Mouse (Mus musculus): ENCODE measurements at regions not wholly inside any gene's neighbourhood (a gene's known extent, or its start where the extent isn't known, plus 50 kb on each side); places are given as distances from the start of the nearest gene placed in this dataset.

DNA sequence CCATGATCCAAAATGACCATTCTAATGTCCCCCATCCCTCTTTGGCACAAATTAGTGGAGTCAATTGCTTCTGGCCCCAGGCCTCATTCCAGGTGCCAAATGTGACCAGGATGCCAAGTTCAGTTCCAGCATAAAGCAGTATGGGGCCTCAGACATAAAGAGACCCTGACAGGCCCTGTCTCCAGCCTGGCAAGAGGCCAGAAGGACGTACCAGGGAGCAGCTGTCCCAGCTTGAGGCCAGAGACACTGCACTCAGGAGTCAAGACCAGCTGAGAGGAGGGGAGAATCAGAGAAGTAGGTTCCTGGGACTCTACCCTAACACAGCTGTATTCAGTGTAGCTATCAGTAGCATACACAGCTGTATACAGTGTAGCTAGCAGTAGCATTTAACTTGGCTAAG is 341.1 kb downstream of the Cdh26 start:
- no peak for TF ChIP-seq POLR2A (IDR thresholded peaks at IDR 0.05; ENCODE audit: insufficient read depth, low read depth, low read length)
- no peak for TF ChIP-seq CTCF (IDR thresholded peaks at IDR 0.05; ENCODE audit: insufficient read depth, low read depth, low read length)
- 43% methylated on average over 1 of the region's 1 CpGs for WGBS
- no peak overlapping the region for H3K27ac ChIP-seq (ENCODE audit: insufficient read depth, low read depth, low read length)
- H3K4me1 ChIP-seq (ENCODE audit: control insufficient read depth, insufficient read depth, low read length), result no peaks in the 10 kb centered on the region
- H3K4me3 ChIP-seq (ENCODE audit: insufficient read depth, low read depth, low read length), result no peak overlapping the region

GRCm38 (mm10) chr2:178771881-178772280 is 341.6 kb downstream of the Cdh26 start:
- no peak for TF ChIP-seq CTCF (IDR thresholded peaks at IDR 0.05; ENCODE audit: insufficient read depth, low read depth, low read length)
- no peak for TF ChIP-seq POLR2A (IDR thresholded peaks at IDR 0.05; ENCODE audit: insufficient read depth, low read depth, low read length)
- 92% methylated on average over 3 of the region's 3 CpGs for WGBS
- no peak overlapping the region for H3K4me3 ChIP-seq (ENCODE audit: insufficient read depth, low read depth, low read length)
- no peak overlapping the region for H3K27ac ChIP-seq (ENCODE audit: insufficient read depth, low read depth, low read length)
- no peaks in the 10 kb centered on the region for H3K4me1 ChIP-seq (ENCODE audit: control insufficient read depth, insufficient read depth, low read length)

DNA sequence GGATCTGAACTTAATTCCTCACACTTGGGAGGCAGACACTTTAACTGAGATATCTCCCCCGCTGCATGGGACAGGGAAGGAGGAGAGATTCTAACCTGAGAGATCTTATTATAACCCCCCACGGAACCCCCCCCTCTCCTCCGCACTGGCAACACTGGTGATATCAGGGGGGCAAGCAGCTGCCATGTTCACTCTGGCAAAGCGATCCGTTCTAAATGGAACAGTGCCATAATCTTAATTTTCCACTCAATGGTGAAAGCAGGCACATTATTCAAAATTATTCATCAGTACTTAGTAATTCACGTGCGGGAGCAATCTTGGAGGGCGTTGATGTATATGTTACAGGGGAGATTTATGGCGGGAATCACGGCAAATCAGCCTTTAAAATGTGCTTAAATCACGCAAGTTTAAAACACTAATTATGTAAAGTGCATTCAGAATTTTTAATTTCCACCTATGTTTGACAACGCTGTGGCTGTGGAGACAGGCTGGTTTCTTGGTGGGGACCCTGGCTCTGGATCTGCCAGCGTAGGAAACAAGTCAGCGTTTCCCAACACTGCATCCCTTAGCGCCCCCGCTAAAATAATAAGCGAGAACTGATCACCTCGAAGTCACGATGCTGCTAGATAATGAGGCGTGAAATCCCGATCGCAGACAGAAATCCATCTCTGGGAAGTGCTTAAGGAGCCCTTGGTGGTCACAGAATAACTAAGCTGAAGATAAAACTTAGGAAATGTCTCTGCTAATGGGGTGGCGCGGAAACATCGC is 354.7 kb downstream of the Cdh26 start:
- no peak for TF ChIP-seq CTCF (IDR thresholded peaks at IDR 0.05; ENCODE audit: insufficient read depth, low read depth, low read length)
- TF ChIP-seq POLR2A (IDR thresholded peaks at IDR 0.05; ENCODE audit: insufficient read depth, low read depth, low read length), result no peak
- WGBS, result 34% methylated on average over 25 of the region's 25 CpGs
- no peak overlapping the region for H3K27ac ChIP-seq (ENCODE audit: insufficient read depth, low read depth, low read length)
- H3K4me1 ChIP-seq (ENCODE audit: control insufficient read depth, insufficient read depth, low read length), result peaks cover 5% of the 10 kb centered on the region
- no peak overlapping the region for H3K4me3 ChIP-seq (ENCODE audit: insufficient read depth, low read depth, low read length)

DNA sequence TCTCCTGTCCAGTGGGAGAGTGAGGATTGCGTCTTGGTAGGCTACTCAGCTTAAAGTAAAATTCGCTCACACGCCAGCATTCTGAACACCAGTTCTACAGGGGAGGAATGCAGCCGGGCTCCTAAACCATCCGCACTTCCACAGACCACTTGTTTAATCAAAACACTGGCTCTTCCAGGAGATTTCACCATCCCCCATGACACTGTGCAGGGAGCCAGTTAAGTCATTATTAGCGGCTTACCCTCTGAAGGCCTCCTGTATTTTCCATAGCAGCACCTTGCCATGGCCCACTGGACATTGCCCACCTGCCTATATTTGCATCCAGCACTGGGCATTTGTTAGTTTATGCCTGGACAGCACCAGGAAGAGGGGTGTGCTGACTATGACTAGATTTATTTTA is 355.5 kb downstream of the Cdh26 start:
- 81% methylated on average over 6 of the region's 6 CpGs for WGBS
- H3K27ac ChIP-seq (ENCODE audit: insufficient read depth, low read depth, low read length), result no peak overlapping the region

DNA sequence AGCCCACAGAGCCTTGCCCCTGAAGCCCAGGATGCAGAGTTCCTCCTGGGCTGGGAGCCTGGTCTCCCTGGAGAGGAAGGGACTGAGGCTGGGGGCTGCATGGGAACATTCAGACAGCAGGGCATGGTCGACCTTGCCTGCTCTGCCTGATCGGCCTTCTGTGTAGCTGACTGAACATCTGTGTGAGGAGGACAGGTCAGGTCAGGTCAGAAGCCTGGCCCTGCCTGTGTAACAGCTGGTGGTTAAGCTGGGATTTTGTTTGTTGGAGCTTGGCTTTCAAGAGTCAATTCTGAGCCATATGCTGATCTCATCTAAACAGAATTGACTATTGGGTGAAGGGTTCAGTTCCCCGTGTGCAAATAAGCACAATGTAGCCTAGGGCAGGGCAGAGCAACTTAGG is 365.5 kb downstream of the Cdh26 start:
- WGBS, result 59% methylated on average over 3 of the region's 3 CpGs
- TF ChIP-seq CTCF (IDR thresholded peaks at IDR 0.05; ENCODE audit: insufficient read depth, low read depth, low read length), result no peak

More for the DNA sequence above, 355.5 kb downstream of the Cdh26 start:
- TF ChIP-seq CTCF (IDR thresholded peaks at IDR 0.05; ENCODE audit: insufficient read depth, low read depth, low read length) (no peak), POLR2A (IDR thresholded peaks at IDR 0.05; ENCODE audit: insufficient read depth, low read depth, low read length) (no peak)
- H3K4me1 ChIP-seq (ENCODE audit: control insufficient read depth, insufficient read depth, low read length), result peaks cover 5% of the 10 kb centered on the region
- H3K4me3 ChIP-seq (ENCODE audit: insufficient read depth, low read depth, low read length), result no peak overlapping the region

DNA sequence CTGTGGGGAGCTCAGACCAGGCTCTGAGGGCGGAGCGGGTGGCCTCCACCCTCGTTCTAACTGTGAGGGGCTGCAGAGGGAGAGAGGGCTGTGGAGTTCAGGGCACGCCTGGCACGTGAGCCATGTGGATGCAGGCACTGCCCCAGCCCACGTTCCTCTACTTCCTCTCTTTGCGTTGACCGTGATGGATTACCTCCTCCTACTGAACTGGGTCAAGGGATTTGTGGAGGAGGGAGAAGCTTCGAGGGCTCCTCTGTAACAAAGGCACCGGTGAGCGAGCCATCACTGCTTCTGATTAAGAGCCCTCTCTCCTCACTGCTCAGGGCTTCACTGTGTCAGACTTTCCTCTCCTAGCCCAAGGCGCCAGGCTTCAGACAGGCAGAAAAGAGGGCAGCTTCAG is 371.1 kb downstream of the Cdh26 start:
- WGBS, result 58% methylated on average over 12 of the region's 12 CpGs
- Histone ChIP-seq H3K27ac (ENCODE audit: insufficient read depth, low read depth, low read length) (no peak overlapping the region), H3K4me1 (ENCODE audit: control insufficient read depth, insufficient read depth, low read length) (no peaks in the 10 kb centered on the region), H3K4me3 (ENCODE audit: insufficient read depth, low read depth, low read length) (no peak overlapping the region)
- TF ChIP-seq POLR2A (IDR thresholded peaks at IDR 0.05; ENCODE audit: insufficient read depth, low read depth, low read length), result no peak
- no peak for TF ChIP-seq CTCF (IDR thresholded peaks at IDR 0.05; ENCODE audit: insufficient read depth, low read depth, low read length)

More for the DNA sequence above, 365.5 kb downstream of the Cdh26 start:
- H3K4me1 ChIP-seq (ENCODE audit: control insufficient read depth, insufficient read depth, low read length), result no peaks in the 10 kb centered on the region
- no peak overlapping the region for H3K27ac ChIP-seq (ENCODE audit: insufficient read depth, low read depth, low read length)
- H3K4me3 ChIP-seq (ENCODE audit: insufficient read depth, low read depth, low read length), result no peak overlapping the region

GRCm38 (mm10) chr2:178805283-178805682 is 375.0 kb downstream of the Cdh26 start:
- WGBS, result 66% methylated on average over 8 of the region's 8 CpGs
- H3K4me3 ChIP-seq (ENCODE audit: insufficient read depth, low read depth, low read length), result no peak overlapping the region
- H3K4me1 ChIP-seq (ENCODE audit: control insufficient read depth, insufficient read depth, low read length), result no peaks in the 10 kb centered on the region; the same call in 1 of the 2 replicates
- no peak for TF ChIP-seq POLR2A (IDR thresholded peaks at IDR 0.05; ENCODE audit: insufficient read depth, low read depth, low read length)
- no peak for TF ChIP-seq CTCF (IDR thresholded peaks at IDR 0.05; ENCODE audit: insufficient read depth, low read depth, low read length)
- no peak overlapping the region for H3K27ac ChIP-seq (ENCODE audit: insufficient read depth, low read depth, low read length)

DNA sequence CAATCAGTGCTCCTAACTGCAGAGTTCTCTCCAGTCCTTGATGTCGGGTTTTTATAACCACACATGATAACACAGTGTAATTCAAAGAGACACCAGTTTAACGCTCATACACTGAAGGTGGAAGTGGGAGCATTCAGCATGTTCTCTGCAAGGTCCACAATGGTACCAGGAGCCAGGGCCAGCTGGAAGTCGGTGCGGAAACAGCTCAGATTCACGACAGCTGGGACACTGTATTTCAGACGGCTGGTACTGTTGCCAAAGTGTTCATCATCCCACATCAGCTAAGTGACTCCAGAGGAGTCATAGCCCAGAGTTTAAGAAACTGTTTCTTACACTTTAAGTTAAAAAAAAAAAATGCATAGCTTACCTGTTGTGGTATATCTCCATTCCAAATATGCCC is 391.2 kb downstream of the Cdh26 start:
- H3K4me1 ChIP-seq (ENCODE audit: control insufficient read depth, insufficient read depth, low read length), result no peaks in the 10 kb centered on the region
- TF ChIP-seq CTCF (IDR thresholded peaks at IDR 0.05; ENCODE audit: insufficient read depth, low read depth, low read length), result no peak
- TF ChIP-seq POLR2A (IDR thresholded peaks at IDR 0.05; ENCODE audit: insufficient read depth, low read depth, low read length), result no peak
- WGBS, result 71% methylated on average over 6 of the region's 6 CpGs

DNA sequence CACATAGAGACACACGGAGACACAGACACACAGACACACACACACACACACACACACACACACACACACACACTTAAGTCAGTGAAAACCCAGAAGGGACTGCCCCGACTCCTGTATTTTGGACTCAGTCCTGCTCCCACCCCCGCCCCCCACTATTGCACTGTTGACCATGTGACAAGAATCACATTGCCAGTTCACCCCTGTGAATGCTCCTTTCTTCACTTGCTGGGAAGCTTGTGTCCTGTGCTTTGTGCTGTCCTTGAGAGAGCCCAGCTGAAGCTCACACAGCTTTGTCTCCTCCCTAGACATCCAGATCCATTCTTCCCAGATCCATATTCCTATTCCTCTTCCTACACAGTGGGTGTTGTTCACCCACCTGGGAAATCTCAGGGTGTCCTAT is 400.0 kb downstream of the Cdh26 start:
- TF ChIP-seq POLR2A (IDR thresholded peaks at IDR 0.05; ENCODE audit: insufficient read depth, low read depth, low read length) (no peak), CTCF (IDR thresholded peaks at IDR 0.05; ENCODE audit: insufficient read depth, low read depth, low read length) (no peak)
- 77% methylated on average over 3 of the region's 3 CpGs for WGBS

More for the DNA sequence above, 391.2 kb downstream of the Cdh26 start:
- H3K27ac ChIP-seq (ENCODE audit: insufficient read depth, low read depth, low read length), result no peak overlapping the region
- H3K4me3 ChIP-seq (ENCODE audit: insufficient read depth, low read depth, low read length), result no peak overlapping the region

More for the DNA sequence above, 400.0 kb downstream of the Cdh26 start:
- Histone ChIP-seq H3K4me3 (ENCODE audit: insufficient read depth, low read depth, low read length) (no peak overlapping the region), H3K4me1 (ENCODE audit: control insufficient read depth, insufficient read depth, low read length) (peaks cover 6% of the 10 kb centered on the region; the same call in 1 of the 2 replicates), H3K27ac (ENCODE audit: insufficient read depth, low read depth, low read length) (no peak overlapping the region)
